Mouse (Mus musculus) layer of hippocampus, adult 9-10 months (tissue): Measurements from ENCODE around the gene Timd4.

ENCODE experiments used
- DNase-seq: peaks from one replicate; pipeline ENCODE4 v3.0.0; 2022; ENCODE audit warnings: low spot score

Gene Timd4

GRCm38 (mm10) chr11:46810511-46810910 lies at the start of gene Timd4:
Gene Timd4 (plus strand): TSS chr11:46810800.
- DNase-seq = no peak

GRCm38 (mm10) chr11:46776879-46777278 lies 33.7 kb upstream of the Timd4 start:
- no peak for DNase-seq

GRCm38 (mm10) chr11:46779811-46780210 lies 30.8 kb upstream of the Timd4 start:
- DNase-seq = no peak

- no peak for DNase-seq
Observed at GRCm38 (mm10) chr11:46804440-46804839, 6.2 kb upstream of the Timd4 start.

- DNase-seq = no peak
Observed at GRCm38 (mm10) chr11:46817692-46818091, 7.1 kb downstream of the Timd4 start.

GRCm38 (mm10) chr11:46819930-46820329 lies 9.3 kb downstream of the Timd4 start:
- DNase-seq = no peak

GRCm38 (mm10) chr11:46830348-46830747 lies 19.7 kb downstream of the Timd4 start:
- no peak for DNase-seq

- no peak for DNase-seq
Observed at GRCm38 (mm10) chr11:46835080-46835479, 24.5 kb downstream of the Timd4 start.

GRCm38 (mm10) chr11:46842015-46842726 lies 31.6 kb downstream of the Timd4 start:
- DNase-seq = no peak

- no peak for DNase-seq
Observed at GRCm38 (mm10) chr11:46846661-46847060, 36.1 kb downstream of the Timd4 start.

GRCm38 (mm10) chr11:46847827-46848220 lies 37.2 kb downstream of the Timd4 start:
- no peak for DNase-seq

- DNase-seq = peak; percentile 36
Observed at GRCm38 (mm10) chr11:46848221-46848971, 37.8 kb downstream of the Timd4 start.

- DNase-seq = no peak
Observed at GRCm38 (mm10) chr11:46864809-46865208, 54.2 kb downstream of the Timd4 start.

- no peak for DNase-seq
Observed at GRCm38 (mm10) chr11:46868594-46868993, 58.0 kb downstream of the Timd4 start.

- DNase-seq = no peak
Observed at GRCm38 (mm10) chr11:46875774-46876173, 65.2 kb downstream of the Timd4 start.

GRCm38 (mm10) chr11:46882456-46882855 lies 71.9 kb downstream of the Timd4 start:
- DNase-seq = no peak

- no peak for DNase-seq
Observed at GRCm38 (mm10) chr11:46889093-46889492, 78.5 kb downstream of the Timd4 start.
